Mouse (Mus musculus) CH12.LX (cell line): ENCODE measurements around the gene Dync2h1. TPM values are rescaled to one million over a fixed set of nuclear protein-coding genes. Genes with fewer than 3 reads are reported as not detected.

Source experiments
- DNase-seq: peaks from one replicate; pipeline ENCODE4 v3.0.0-alpha.2; 2013; ENCODE audit errors: extremely low read depth
- H3K27ac ChIP-seq: 2 replicates; pipeline ENCODE4 v1.5.1; 2012; ENCODE audit warnings: low read depth, mild to moderate bottlenecking, control low read depth, moderate library complexity; ENCODE audit not compliant: insufficient read depth
- H3K27me3 ChIP-seq: replicated peaks from 2 replicates; pipeline ENCODE3; 2012; ENCODE audit warnings: inconsistent platforms
- H3K36me3 ChIP-seq, 2 experiments: replicated peaks in 1 of 2; 2 replicates each; pipeline versions ENCODE3 to v1.6.1; 2012; ENCODE audit warnings: inconsistent platforms in 1 of 2, low read length in 1 of 2, mild to moderate bottlenecking in 1 of 2, mixed read lengths in 1 of 2, moderate library complexity in 1 of 2; ENCODE audit not compliant: control insufficient read depth in 1 of 2, insufficient read depth in 1 of 2
- H3K4me1 ChIP-seq, 2 experiments: 2 replicates each; pipeline ENCODE4 v1.6.1; 2012; ENCODE audit warnings: inconsistent platforms in 1 of 2, moderate library complexity in 1 of 2; ENCODE audit not compliant: insufficient read depth in 2 of 2, control insufficient read depth in 1 of 2
- H3K4me2 ChIP-seq: 2 replicates; pipeline ENCODE4 v1.6.1; 2012; ENCODE audit warnings: low read depth, mild to moderate bottlenecking, control low read depth; ENCODE audit not compliant: poor library complexity, insufficient read depth, severe bottlenecking
- H3K4me3 ChIP-seq, 3 experiments: fragments of 150-350 bp in 1 of 3; sonication (generic) in 1 of 3; replicated peaks in 1 of 3; 2 replicates each; pipeline versions ENCODE3 to v1.5.1; 2011 to 2012; ENCODE audit warnings: low read depth in 2 of 3, low read length in 2 of 3, mild to moderate bottlenecking in 2 of 3, moderate library complexity in 2 of 3, control low read depth in 1 of 3, improper control_type of control experiment in 1 of 3, inconsistent platforms in 1 of 3, mixed read lengths in 1 of 3; ENCODE audit not compliant: poor library complexity in 1 of 3
- H3K79me2 ChIP-seq: replicated peaks from 2 replicates; pipeline ENCODE4 v1.6.1; 2012; ENCODE audit warnings: mild to moderate bottlenecking, moderate library complexity; ENCODE audit not compliant: control insufficient read depth, poor library complexity, insufficient read depth, severe bottlenecking; ENCODE audit errors: extremely low read depth
- H3K9ac ChIP-seq: 2 replicates; pipeline ENCODE4 v1.6.1; 2012; ENCODE audit warnings: low read depth, mild to moderate bottlenecking, control low read depth, moderate library complexity; ENCODE audit not compliant: insufficient read depth
- H3K9me3 ChIP-seq: replicated peaks from 2 replicates; pipeline ENCODE3; 2012; ENCODE audit warnings: low read length, inconsistent platforms, mixed read lengths
- BHLHE40 ChIP-seq: IDR thresholded peaks from 2 replicates; pipeline ENCODE4 v1.6.1; 2011; ENCODE audit warnings: mild to moderate bottlenecking, low read depth, low read length, improper control_type of control experiment
- CHD2 ChIP-seq: IDR thresholded peaks from 2 replicates; pipeline ENCODE4 v1.6.1; 2011; ENCODE audit warnings: low read length, improper control_type of control experiment
- ELF1 ChIP-seq: IDR thresholded peaks from 2 replicates; pipeline ENCODE4 v1.6.1; 2014; ENCODE audit warnings: low read depth, mild to moderate bottlenecking, inconsistent platforms, low read length, improper control_type of control experiment
- ETS1 ChIP-seq: conservative IDR thresholded peaks from 2 replicates; pipeline ENCODE4 v1.6.1; 2012; ENCODE audit warnings: low read depth, mild to moderate bottlenecking, inconsistent platforms, low read length, improper control_type of control experiment, moderate library complexity
- JUN ChIP-seq: IDR thresholded peaks from 2 replicates; pipeline ENCODE4 v1.6.1; 2011; ENCODE audit warnings: low read depth, mild to moderate bottlenecking, low read length, improper control_type of control experiment, moderate library complexity; ENCODE audit not compliant: insufficient read depth
- JUND ChIP-seq: conservative IDR thresholded peaks from 2 replicates; pipeline ENCODE4 v1.6.1; 2011; ENCODE audit warnings: low read depth, low read length, improper control_type of control experiment
- MAX ChIP-seq: IDR thresholded peaks from 2 replicates; pipeline ENCODE4 v1.6.1; 2011; ENCODE audit warnings: low read length, improper control_type of control experiment
- MEF2A ChIP-seq: IDR thresholded peaks from 2 replicates; pipeline ENCODE4 v1.6.1; 2014; ENCODE audit warnings: low read depth, mild to moderate bottlenecking, inconsistent platforms, low read length, improper control_type of control experiment, borderline replicate concordance
- PAX5 ChIP-seq: IDR thresholded peaks from 2 replicates; pipeline ENCODE4 v1.6.1; 2012; ENCODE audit warnings: low read length, inconsistent platforms, mixed read lengths
- RAD21 ChIP-seq: IDR thresholded peaks from 2 replicates; pipeline ENCODE4 v1.6.1; 2011; ENCODE audit warnings: low read depth, mild to moderate bottlenecking, low read length, improper control_type of control experiment, moderate library complexity
- RCOR1 ChIP-seq: conservative IDR thresholded peaks from 2 replicates; pipeline ENCODE4 v1.6.1; 2012; ENCODE audit warnings: low read depth, mild to moderate bottlenecking, inconsistent platforms, low read length, improper control_type of control experiment
- TCF12 ChIP-seq: IDR thresholded peaks from 2 replicates; pipeline ENCODE4 v1.6.1; 2014; ENCODE audit warnings: low read depth, mild to moderate bottlenecking, inconsistent platforms, low read length, improper control_type of control experiment
- USF1 ChIP-seq: IDR thresholded peaks from 2 replicates; pipeline ENCODE4 v1.6.1; 2014; ENCODE audit warnings: low read depth, mild to moderate bottlenecking, inconsistent platforms, low read length, improper control_type of control experiment
- USF2 ChIP-seq: conservative IDR thresholded peaks from 2 replicates; pipeline ENCODE4 v1.6.1; 2011; ENCODE audit warnings: low read depth, low read length, improper control_type of control experiment
- ZMIZ1 ChIP-seq: IDR thresholded peaks from 2 replicates; pipeline ENCODE4 v1.6.1; 2012; ENCODE audit warnings: low read depth, mild to moderate bottlenecking, inconsistent platforms, low read length, improper control_type of control experiment
- ZNF384 ChIP-seq: IDR thresholded peaks from 2 replicates; pipeline ENCODE4 v1.6.1; 2012; ENCODE audit warnings: low read depth, low read length, improper control_type of control experiment, inconsistent platforms
- dilution Hi-C: fragments of 300-500 bp; cut with MboI; formaldehyde crosslinking; loops from 2 replicates; pipeline ENCODE4 v1.14.3; 2020; ENCODE audit warnings: low sequenced_read_pairs; ENCODE audit not compliant: extremely low pct_unique_long_range_greater_than_20kb, extremely low pct_ligation_motif_present
- in situ Hi-C: fragments of 300-500 bp; cut with MboI; formaldehyde crosslinking; loops from 3 replicates; pipeline ENCODE4 v1.14.3; 2019; ENCODE audit warnings: low sequenced_read_pairs, low pct_ligation_motif_present, low pct_unique_long_range_greater_than_20kb, mixed read lengths
- polyA plus RNA-seq: library from polyadenylated mRNA; unstranded; fragments of >175 nt; gene quantifications from 2 replicates; pipeline ENCODE4 v1.2.1, GENCODE M21; 2012; ENCODE audit warnings: low read depth; ENCODE audit not compliant: insufficient read length
- total RNA-seq, 2 experiments: library from RNA; depleted of rRNA; stranded (reverse); fragments of 300-350 nt in 1 of 2; fragments of >200 nt in 1 of 2; gene quantifications; 2 replicates each; pipeline ENCODE4 v1.2.3; 2012 to 2014

Gene Dync2h1
- total and polyA plus RNA-seq, 3 experiments: 2.9 to 4.9 (median 4.0) TPM

GRCm38 (mm10) chr9:6994865-6995264 lies 189.4 kb downstream of the Dync2h1 start:
- Histone ChIP-seq H3K36me3 (peaks cover 0 to 6% of the 10 kb centered on the region in 2 experiments), H3K9me3 (no peaks in the 10 kb centered on the region), H3K79me2 (no peaks in the 10 kb centered on the region), H3K9ac (no peak overlapping the region), H3K27ac (no peak overlapping the region), H3K4me3 (no peak overlapping the region), H3K27me3 (no peaks in the 10 kb centered on the region), H3K4me2 (no peak overlapping the region), H3K4me1 (peaks cover 0 to 9% of the 10 kb centered on the region in 2 experiments; a peak in 2 of 4 replicates)
- TF ChIP-seq RAD21 (no peak), ZMIZ1 (no peak), TCF12 (no peak), ETS1 (no peak), USF2 (no peak), MEF2A (no peak), BHLHE40 (no peak), ZNF384 (no peak), PAX5 (no peak), USF1 (no peak), MAX (no peak)
- in situ Hi-C loops (no loop called here), dilution Hi-C loops (no loop called here)
- DNase-seq: no peak

- no peaks in the 10 kb centered on the region for H3K9me3 ChIP-seq
- TF ChIP-seq JUN (no peak), ZNF384 (no peak), TCF12 (no peak), ELF1 (no peak), JUND (no peak), RCOR1 (no peak), CHD2 (no peak)
- dilution Hi-C loops: no loop called here
Measured at GRCm38 (mm10) chr9:6994275-6994674, 190.0 kb downstream of the Dync2h1 start.

More at GRCm38 (mm10) chr9:6994275-6994674, 190.0 kb downstream of the Dync2h1 start:
- in situ Hi-C loops: no loop called here
- Histone ChIP-seq H3K4me1 (peaks cover 0 to 9% of the 10 kb centered on the region in 2 experiments; a peak in 2 of 4 replicates), H3K4me3 (no peak overlapping the region), H3K36me3 (peaks cover 0 to 7% of the 10 kb centered on the region in 2 experiments), H3K27ac (no peak overlapping the region), H3K4me2 (no peak overlapping the region), H3K79me2 (no peaks in the 10 kb centered on the region), H3K9ac (no peak overlapping the region), H3K27me3 (no peaks in the 10 kb centered on the region)
- DNase-seq: no peak
